Mouse (Mus musculus) liver, adult 2 months (tissue): ENCODE measurements around the gene Gm11992.

Experiments used
- CTCF ChIP-seq: fragments of 200-500 bp; IDR thresholded peaks from 2 replicates; pipeline ENCODE4 v1.5.1; 2011; ENCODE audit warnings: low read depth, low read length, control low read depth
- POLR2A ChIP-seq: fragments of 200-500 bp; IDR thresholded peaks from 2 replicates; pipeline ENCODE4 v1.6.1; 2011; ENCODE audit warnings: low read length, control low read depth; ENCODE audit not compliant: insufficient read depth; ENCODE audit errors: extremely low read depth

- TF ChIP-seq CTCF (no peak), POLR2A (no peak)
Measured at GRCm38 (mm10) chr11:9020207-9020606, 28.2 kb upstream of the Gm11992 start.
